Mouse (Mus musculus) urinary bladder, postnatal 14 days (tissue): ENCODE data around the gene Raf1.
"Not testable (repeated sequence)": the region's sequence is repeated elsewhere in the genome, so short reads cannot be mapped to it uniquely, and the experiment has no call there.

ENCODE experiments used
- DNase-seq: peaks from one replicate; pipeline ENCODE4 v3.0.0; 2021; ENCODE audit warnings: low spot score

Gene Raf1

GRCm38 (mm10) chr6:115681066-115681465, 4.6 kb upstream of the Raf1 start:
- no peak for DNase-seq

GRCm38 (mm10) chr6:115678012-115678411, 1.6 kb upstream of the Raf1 start:
- DNase-seq, result no peak

GRCm38 (mm10) chr6:115677441-115677840, 1.0 kb upstream of the Raf1 start:
- no peak for DNase-seq

- peak; percentile 77 for DNase-seq
Measured at GRCm38 (mm10) chr6:115675508-115676336, 713 bp downstream of the Raf1 start.

DNA sequence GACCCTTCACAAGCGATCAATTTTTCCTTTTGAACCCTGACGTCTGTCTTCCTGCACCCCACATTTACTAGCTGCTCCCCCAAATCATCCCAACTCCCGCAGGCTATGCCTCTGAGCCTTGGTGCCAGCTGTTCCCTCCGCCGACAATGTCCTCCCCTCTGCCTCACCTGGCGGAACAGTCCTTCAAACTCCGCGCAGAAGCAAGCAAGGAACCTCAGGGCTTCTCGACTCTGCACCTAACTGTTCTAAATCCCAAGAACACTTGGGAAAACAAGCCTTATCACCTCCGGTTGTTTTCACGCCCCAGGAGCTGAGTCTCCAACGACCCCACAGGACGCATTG, 1.3 kb downstream of the Raf1 start:
- DNase-seq, result peak; percentile 23

DNA sequence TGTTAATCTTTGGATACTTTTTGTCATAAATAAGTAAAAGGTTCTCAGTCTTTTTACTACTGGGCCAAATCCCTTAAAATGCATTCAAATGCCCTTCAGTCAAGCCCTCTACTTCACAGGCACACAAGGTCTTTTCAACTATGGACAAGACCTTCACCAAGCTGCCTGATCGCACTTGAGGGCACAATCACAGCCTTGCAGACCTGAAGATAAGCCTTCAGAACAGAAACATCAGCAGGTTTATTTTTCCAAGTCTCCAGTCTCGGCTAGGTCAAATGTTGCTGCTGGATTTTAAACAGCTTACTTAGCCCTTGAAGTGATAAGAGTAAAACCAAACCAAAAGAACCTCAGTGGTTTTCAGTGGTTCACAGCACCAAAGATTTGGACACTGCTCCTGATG, 2.1 kb downstream of the Raf1 start:
- DNase-seq, result no peak

DNA sequence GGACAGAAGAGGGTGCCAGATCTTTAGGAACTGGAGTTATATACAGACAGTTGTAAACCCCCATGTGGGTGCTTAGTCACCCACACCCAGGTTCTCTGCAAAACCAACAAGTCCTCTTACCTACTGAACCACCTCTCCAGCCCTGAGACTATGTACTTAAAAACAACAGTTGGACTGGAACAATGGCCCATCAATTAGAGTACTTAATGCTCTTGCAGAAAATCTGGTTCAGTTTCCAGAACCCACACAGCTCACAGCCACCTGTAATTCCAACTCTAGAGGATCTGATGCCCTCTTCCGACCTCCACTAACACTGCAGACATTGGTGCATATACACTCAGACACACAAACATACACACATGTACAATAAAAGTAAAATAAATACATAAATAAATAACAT, 3.7 kb downstream of the Raf1 start:
- DNase-seq, result no peak

DNA sequence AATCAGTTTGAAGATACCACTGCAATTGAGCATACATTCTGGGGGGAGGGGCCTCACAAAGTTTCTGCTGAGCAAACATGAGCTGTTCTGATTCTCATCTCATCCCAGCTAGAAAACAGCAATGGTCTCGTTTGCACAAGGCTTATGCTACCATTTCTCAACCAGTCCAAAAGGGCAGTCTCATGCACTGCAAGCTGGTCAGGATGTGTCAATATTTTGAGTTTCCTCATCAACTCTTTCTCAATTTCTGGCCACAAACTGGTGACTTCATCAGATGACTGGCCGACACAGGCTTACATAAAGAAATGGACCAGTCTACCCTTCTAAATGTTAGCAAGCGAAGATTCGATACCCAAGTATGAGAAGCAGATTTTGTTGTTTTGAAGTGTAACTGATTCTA, 9.8 kb downstream of the Raf1 start:
- DNase-seq, result peak; percentile 17

- DNase-seq, result no peak
Measured at GRCm38 (mm10) chr6:115664268-115664667, 12.2 kb downstream of the Raf1 start.

GRCm38 (mm10) chr6:115658802-115659201, 17.6 kb downstream of the Raf1 start:
- no peak for DNase-seq

DNA sequence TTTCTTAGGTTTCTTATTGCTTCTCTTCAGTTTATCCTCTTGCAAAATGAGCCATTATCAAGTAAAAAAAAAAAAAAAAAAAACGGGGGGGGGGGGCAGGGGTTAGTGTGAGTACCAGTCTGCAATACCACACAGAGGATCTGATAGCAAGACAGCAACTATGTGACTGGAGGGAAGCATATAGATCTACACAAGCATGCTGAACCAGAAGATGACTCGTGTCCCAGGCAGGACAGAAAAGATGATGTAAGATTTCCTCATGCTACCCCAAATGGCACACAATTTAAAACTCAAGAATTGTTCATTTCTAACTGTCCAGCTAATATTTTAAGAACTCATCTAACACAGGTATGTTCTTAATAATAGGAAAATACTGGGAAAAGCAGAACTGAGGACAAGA, 22.5 kb downstream of the Raf1 start:
- DNase-seq, result no peak

DNA sequence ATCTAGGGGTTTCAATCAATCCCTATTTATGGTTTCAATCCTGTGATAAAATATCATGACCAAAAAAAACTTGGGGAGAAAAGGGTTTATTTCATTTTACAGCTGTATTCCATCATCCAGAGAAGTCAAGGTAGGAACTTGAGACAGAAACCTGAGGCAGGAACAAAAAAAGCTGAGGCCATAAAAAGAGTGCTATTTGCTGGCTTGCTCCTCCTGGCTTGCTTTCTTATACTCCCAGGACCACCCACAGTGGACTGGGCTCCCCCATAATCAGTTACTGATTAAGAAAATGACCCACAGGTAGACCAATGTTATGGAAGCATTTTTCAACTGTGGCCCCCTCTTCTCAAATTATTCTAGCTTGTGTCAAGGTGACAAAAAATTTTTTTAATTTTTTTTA, 24.7 kb downstream of the Raf1 start:
- no peak for DNase-seq

GRCm38 (mm10) chr6:115650476-115651427, 25.7 kb downstream of the Raf1 start:
- peak; percentile 9 for DNase-seq

GRCm38 (mm10) chr6:115649792-115650365, 26.6 kb downstream of the Raf1 start:
- DNase-seq, result no peak

DNA sequence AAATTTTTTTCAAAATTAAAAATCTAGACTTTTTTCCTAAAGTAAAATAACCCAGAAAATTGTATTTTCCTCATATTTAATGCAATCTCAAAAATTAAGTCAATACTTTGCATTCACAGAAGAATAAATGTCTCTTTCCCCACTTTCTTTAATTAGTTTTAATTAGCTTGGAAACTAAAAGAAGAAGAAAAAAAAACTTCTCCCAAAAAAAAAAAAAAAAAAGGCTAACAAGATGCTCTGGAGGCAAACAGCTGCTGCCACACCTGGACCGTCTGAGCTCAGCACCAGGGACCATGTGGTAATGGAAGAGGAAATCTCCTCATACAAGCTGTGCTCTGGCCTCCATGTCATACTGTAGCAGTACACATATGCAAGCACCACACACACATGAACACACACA, 33.1 kb downstream of the Raf1 start:
- no peak for DNase-seq

GRCm38 (mm10) chr6:115638188-115638587, 38.2 kb downstream of the Raf1 start:
- DNase-seq, result not testable (repeated sequence)

GRCm38 (mm10) chr6:115634015-115634414, 42.4 kb downstream of the Raf1 start:
- no peak for DNase-seq

DNA sequence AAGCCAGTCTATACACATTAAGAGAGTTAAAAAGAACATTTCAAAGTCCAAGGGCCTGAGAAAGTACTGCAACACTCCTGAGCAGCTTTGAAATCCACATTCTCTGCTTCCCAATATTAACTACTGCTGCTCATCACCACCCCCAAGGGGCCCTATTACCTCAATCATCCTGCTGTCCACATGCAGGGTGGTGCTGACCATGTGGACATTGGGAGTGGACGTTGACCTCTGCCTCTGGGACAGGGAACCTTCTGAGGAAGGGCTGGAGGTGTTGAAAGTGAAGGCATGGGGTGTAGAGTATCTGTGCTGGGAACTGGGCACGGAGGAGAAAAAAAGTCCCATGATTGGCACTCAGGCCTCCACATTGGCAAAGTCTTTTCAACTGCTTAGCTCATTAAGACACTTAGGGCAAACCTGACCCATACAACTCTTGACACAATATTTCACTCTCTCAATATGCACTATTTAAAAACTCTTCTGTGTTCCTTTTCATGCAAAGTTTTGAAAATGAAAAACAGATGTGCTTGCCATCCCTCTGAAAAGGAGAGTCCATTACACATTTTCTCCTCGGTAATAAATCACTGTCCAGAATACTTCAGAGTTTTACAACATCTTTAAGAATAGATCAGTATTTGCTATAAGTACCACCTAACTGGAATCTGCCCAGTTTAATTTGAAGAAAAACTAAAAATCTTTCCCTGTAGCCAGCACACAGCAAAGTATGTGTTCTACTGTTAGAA, 45.2 kb downstream of the Raf1 start:
- no peak for DNase-seq

DNA sequence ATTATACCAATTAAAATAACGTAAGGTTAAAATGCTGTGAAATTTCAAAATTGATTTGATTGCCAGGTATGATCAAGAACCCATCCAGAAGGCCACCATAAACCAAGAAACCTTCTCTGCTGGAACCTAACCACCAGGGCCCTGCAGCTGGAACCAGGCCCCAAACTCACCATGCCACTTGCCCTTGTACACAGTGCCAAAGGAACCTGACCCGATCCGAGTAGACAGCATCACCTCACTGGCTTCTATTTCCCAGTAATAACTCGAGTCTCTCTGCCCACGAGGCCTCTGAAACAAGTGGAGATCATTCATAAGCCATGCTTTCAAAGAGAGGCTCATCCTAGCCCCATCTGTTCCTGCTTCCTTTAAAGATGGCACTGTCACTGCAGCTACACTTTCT, 50.3 kb downstream of the Raf1 start:
- DNase-seq, result no peak

GRCm38 (mm10) chr6:115620942-115621341, 55.5 kb downstream of the Raf1 start:
- DNase-seq, result no peak

GRCm38 (mm10) chr6:115619818-115620217, 56.6 kb downstream of the Raf1 start:
- no peak for DNase-seq

GRCm38 (mm10) chr6:115615983-115616382, 60.5 kb downstream of the Raf1 start:
- DNase-seq, result no peak
